Mouse (Mus musculus): ENCODE measurements around the gene Baz2b. TPM values are rescaled to one million over a fixed set of nuclear protein-coding genes. Genes with fewer than 3 reads are reported as not detected.
"Not testable (repeated sequence)": the region's sequence is repeated elsewhere in the genome, so short reads cannot be mapped to it uniquely, and the experiment has no call there.

Gene Baz2b
- polyA plus RNA-seq, 1 experiment from 2014 or later = 38.1 TPM

DNA sequence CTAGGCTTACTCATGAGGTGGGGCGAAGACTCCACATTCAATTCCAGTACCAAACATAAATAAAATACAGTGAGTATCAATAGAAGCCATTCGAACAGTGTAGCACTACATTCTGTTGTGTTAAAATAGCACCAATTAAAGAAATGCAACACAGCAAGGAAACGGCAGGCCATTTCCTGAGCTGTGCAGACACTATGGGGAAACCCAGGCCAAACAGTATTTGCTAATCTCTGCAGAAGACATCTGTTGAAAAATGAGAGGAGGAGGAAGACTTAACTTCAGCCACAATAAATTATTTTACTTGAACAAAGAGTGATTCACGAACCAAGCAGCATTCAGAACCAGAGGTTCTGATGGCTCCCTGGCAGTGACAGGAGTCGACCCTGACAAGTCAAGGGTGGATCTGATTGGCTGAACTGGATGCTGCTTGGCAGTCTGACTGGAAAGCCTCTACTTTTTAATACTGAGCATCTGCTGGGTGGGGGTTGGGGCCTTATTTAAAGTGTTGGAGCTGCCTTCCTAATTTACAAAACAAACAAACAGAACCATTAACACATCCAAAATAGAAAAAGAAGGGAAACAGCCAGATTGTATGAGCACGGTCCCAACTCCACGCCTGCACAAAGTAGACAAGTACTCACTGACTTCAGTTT, 126.5 kb downstream of the Baz2b start:
- ChIA-PET POLR2A (no interaction called here), CTCF (no interaction called here)
- ATAC-seq (no peak), DNase-seq (ENCODE audit: low read depth, low spot score) (no peak)
- no peaks in the 10 kb centered on the region for H3K27me3 ChIP-seq
- TF ChIP-seq CTCF (IDR thresholded peaks at IDR 0.05) = no peak
- in situ Hi-C loops (cut with MboI; ENCODE audit: low pct_unique_long_range_greater_than_20kb) = no loop called here

DNA sequence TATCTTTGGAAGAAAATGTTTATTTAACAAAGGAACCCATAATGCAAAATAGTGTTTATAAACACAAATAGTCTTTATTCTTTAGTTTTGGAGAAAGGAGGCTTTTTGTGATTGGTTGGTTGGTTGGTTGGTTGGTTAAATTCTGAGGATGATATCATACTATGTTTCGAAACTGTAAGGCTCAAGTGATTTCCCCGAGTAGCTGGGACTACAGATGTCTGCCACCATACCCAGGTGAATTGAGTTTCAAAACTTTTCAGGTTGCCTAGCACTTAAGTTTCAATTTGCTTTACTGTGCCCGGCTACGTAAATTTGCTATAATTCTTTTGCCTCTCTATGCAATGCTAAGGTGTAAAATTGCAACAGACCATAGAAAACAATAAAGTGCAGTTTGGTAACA, 127.4 kb downstream of the Baz2b start:
- no peak for ATAC-seq
- no peak for TF ChIP-seq CTCF (IDR thresholded peaks at IDR 0.05)
- DNase-seq (ENCODE audit: low read depth, low spot score) = no peak
- ChIA-PET POLR2A (no interaction called here), CTCF (no interaction called here)
- no peaks in the 10 kb centered on the region for H3K27me3 ChIP-seq
- in situ Hi-C loops (cut with MboI; ENCODE audit: low pct_unique_long_range_greater_than_20kb) = no loop called here

DNA sequence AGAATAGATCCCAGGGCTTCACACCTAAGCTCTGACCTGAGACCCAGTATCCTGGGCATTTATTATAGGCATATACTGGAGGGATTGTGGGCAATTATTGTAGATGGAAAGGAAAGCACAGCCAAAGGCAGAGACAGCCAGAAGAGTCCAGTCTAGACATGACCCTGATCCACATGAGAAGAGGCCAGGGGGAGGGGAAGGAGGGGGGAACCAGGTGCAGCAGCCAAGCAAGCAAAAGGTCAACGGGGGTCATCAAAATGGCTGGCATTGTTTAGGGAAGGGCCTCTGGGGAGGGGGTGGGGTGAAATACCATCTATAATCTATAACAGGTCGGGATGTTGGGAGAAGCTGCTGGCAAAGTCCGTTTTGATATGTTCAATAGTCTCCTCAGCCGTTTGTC, 128.8 kb downstream of the Baz2b start:
- no peak for ATAC-seq
- POLR2A ChIA-PET = interaction anchor here (0.6 to 0.7 kb wide), 2 partner anchors 12 to 548 kb away, joined by 5 to 6 read pairs; no protein-coding TSS in a partner anchor

DNA sequence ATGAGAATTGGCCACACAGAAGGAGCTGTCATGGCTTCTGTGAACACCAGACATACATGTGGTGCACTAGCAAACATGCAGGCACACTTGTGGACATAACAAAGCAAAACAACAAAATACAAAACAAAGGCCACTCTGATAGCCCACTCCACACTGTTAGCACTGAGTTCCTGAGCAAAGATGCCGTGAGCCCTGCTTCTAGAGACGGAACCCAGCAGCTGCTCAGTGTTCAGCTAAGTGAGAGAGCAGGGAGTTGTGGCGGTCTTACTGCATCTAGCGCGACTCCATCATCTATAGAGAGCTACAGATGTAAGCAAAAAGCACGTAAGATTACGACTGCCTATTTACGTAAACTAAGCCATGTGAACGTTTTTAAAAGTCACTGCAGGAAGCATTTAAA, 132.0 kb downstream of the Baz2b start:
- no peak for DNase-seq (ENCODE audit: low read depth, low spot score)
- no peak for TF ChIP-seq CTCF (IDR thresholded peaks at IDR 0.05)
- in situ Hi-C loops (cut with MboI; ENCODE audit: low pct_unique_long_range_greater_than_20kb) = no loop called here
- H3K27me3 ChIP-seq = no peaks in the 10 kb centered on the region
- ChIA-PET CTCF (interaction anchor here (1.5 kb wide), 1 partner anchor 15 kb away, joined by 3 read pairs; no protein-coding TSS in a partner anchor), POLR2A (no interaction called here)
- ATAC-seq = no peak

More for the DNA sequence above, 128.8 kb downstream of the Baz2b start:
- no peak for TF ChIP-seq CTCF (IDR thresholded peaks at IDR 0.05)
- CTCF ChIA-PET = no interaction called here
- no peaks in the 10 kb centered on the region for H3K27me3 ChIP-seq
- in situ Hi-C loops (cut with MboI; ENCODE audit: low pct_unique_long_range_greater_than_20kb) = no loop called here
- DNase-seq (ENCODE audit: low read depth, low spot score) = no peak

DNA sequence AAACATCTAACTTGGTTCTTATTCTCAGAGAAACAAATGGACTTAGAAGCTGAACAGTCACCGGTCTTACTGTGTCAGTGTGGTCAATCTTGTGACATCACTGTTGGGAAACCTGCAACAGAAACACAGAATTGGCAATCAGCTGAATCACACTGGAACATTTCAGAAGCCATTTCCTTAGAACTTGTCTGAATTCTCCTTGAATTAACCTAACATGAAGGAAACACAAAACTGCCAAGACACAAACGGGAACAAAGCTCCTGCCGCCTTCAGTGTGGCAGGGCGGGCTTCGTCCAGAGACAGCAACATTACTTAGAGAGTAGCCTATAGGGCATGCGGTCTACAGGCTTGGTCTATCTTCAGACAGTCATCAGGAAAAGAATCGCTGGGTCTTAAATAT, 132.8 kb downstream of the Baz2b start:
- no peaks in the 10 kb centered on the region for H3K27me3 ChIP-seq
- in situ Hi-C loops (cut with MboI; ENCODE audit: low pct_unique_long_range_greater_than_20kb) = no loop called here
- ChIA-PET POLR2A (no interaction called here), CTCF (interaction anchor here (1.0 to 1.5 kb wide), 2 partner anchors 13 to 15 kb away, joined by 3 read pairs; no protein-coding TSS in a partner anchor)
- TF ChIP-seq CTCF (IDR thresholded peaks at IDR 0.05) = no peak
- DNase-seq (ENCODE audit: low read depth, low spot score) (no peak), ATAC-seq (no peak)

DNA sequence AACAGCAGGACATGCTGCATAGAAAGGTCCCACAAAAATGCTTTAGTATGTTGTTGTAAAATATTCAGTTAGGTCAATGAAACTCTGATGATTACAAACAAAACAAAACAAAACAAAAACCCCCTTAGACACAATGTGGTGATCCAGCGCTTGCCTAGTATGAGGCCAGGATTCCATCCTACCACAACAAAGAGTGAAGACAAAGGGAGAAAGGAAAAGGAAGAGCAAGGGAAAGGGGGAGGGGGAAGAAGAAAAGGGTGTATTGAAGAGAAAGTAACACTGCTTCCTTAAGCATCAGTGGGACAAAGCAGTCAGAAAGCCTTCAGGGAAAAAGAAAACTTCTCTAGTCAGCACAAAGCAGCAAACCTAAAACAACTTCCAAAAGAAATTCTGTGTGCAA, 133.6 kb downstream of the Baz2b start:
- in situ Hi-C loops (cut with MboI; ENCODE audit: low pct_unique_long_range_greater_than_20kb) = no loop called here
- POLR2A ChIA-PET = no interaction called here
- no peak for DNase-seq (ENCODE audit: low read depth, low spot score)

DNA sequence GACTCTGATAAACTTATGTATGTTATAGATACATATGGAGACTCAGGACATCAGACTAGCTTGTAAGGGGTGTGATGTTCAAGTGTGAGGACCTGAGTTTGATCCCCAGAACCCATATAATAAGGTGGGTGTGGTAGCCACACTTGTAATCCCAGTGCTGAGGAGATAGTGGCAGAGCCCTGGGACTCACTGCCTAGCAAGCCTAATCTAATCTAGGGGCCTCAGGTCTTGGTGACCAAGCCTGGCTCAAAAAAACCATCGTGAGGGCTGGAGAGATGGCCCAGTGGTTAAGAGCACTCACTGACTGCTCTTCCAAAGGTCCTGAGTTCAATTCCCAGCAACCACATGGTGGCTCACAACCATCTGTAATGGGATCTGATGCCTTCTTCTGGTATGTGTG, 135.8 kb downstream of the Baz2b start:
- ATAC-seq; POLR2A ChIA-PET; H3K27me3 ChIP-seq; in situ Hi-C loops (cut with MboI; ENCODE audit: low pct_unique_long_range_greater_than_20kb); CTCF ChIA-PET; DNase-seq (ENCODE audit: low read depth, low spot score): not testable (repeated sequence)

More for the DNA sequence above, 133.6 kb downstream of the Baz2b start:
- no peaks in the 10 kb centered on the region for H3K27me3 ChIP-seq
- ATAC-seq = no peak
- CTCF ChIA-PET = interaction anchor here (1.0 kb wide), 1 partner anchor 14 kb away, joined by 3 read pairs; no protein-coding TSS in a partner anchor
- TF ChIP-seq CTCF (IDR thresholded peaks at IDR 0.05) = no peak

DNA sequence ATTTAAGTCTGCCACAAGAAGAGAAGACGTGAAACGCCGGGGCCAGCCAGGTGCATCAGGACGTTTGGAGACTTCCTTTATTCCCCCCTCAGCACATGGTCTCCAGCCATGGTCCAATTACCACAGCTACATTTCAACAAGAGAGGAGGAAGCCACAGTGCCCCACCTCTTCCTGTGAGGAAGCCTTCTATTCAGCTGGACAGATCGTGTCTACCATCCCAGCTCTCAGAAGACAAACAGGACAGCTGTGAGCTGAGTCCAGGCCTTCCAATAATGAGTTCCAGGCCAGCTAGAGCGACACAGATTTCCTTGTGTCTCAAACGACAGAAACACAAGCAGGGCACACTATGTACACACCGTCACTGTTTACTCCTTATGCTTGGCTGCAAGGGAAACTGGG, 137.8 kb downstream of the Baz2b start:
- ChIA-PET CTCF (interaction anchor here (1.4 kb wide), 1 partner anchor 84 kb away, joined by 4 read pairs; no protein-coding TSS in a partner anchor), POLR2A (interaction anchor here (0.7 kb wide), 1 partner anchor 603 kb away, joined by 4 read pairs; no protein-coding TSS in a partner anchor)
- in situ Hi-C loops (cut with MboI; ENCODE audit: low pct_unique_long_range_greater_than_20kb) = no loop called here
- no peak for ATAC-seq
- no peaks in the 10 kb centered on the region for H3K27me3 ChIP-seq
- no peak for TF ChIP-seq CTCF (IDR thresholded peaks at IDR 0.05)
- no peak for DNase-seq (ENCODE audit: low read depth, low spot score)

DNA sequence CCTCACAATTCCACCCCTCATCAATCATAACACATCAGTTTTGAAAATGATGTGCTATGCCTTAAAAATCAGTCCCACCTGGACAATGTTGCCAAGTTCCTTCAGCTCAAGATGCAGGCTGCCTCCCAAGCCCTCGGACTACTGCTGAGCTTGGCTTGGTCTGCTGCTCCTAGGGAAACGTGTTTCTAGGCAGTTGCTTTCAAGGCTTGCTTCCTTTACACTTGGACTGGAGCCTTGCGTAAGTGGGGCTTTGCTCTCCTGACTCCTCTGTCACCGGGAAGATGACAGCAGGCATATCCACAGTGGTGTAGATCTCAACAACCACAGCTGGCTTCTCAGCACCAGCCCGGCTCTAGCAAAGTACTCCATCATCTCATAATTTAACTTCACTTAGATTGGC, 138.7 kb downstream of the Baz2b start:
- in situ Hi-C loops (cut with MboI; ENCODE audit: low pct_unique_long_range_greater_than_20kb) = no loop called here

DNA sequence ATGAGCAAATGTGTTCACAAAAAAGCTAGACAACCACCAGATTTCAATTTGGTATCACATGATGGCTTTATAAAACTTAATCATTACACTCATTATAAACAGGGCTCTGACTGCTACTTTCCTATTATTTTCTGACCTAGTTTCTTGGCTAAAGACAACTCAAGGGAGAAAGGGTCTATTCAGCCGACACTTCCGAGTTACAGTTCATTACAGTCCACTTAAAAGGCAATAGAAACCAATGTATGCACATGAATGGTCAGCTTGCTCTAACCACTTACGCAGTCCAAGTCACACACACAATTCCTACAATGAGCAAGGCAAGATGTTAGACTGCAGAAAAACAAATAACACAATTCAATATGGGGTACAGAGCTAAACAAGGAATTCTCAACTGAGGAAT, 141.2 kb downstream of the Baz2b start:
- CTCF ChIA-PET = interaction anchor here (0.8 to 1.1 kb wide), 2 partner anchors 19 to 23 kb away, joined by 3 read pairs; no protein-coding TSS in a partner anchor
- no peak for TF ChIP-seq CTCF (IDR thresholded peaks at IDR 0.05)
- DNase-seq (ENCODE audit: low read depth, low spot score) = no peak
- no peaks in the 10 kb centered on the region for H3K27me3 ChIP-seq
- no peak for ATAC-seq
- in situ Hi-C loops (cut with MboI; ENCODE audit: low pct_unique_long_range_greater_than_20kb) = no loop called here
- POLR2A ChIA-PET = no interaction called here

More for the DNA sequence above, 138.7 kb downstream of the Baz2b start:
- ATAC-seq = no peak
- no peaks in the 10 kb centered on the region for H3K27me3 ChIP-seq
- CTCF ChIA-PET = no interaction called here
- POLR2A ChIA-PET = no interaction called here
- no peak for DNase-seq (ENCODE audit: low read depth, low spot score)
- no peak for TF ChIP-seq CTCF (IDR thresholded peaks at IDR 0.05)

DNA sequence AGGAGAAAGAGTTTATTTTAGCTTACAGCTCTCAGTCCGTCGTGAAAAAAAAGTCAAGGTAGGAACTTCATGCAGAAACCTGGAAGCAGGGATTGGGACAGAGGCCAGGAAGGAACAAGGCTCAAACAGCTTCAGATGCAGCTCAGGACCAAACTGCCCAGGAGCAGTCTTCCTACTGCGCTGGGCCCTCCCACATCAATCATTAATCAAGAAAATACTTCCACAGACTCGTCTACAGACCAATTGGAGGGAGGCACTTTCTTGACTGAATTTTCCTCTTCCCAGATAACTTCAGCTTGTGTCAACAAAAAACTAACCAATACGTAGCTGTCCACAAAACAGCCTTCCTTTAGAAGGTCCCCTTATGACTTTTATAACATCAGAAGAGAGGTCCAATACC, 144.2 kb downstream of the Baz2b start:
- CTCF ChIA-PET = interaction anchor here (1.2 kb wide), 2 partner anchors 22 to 23 kb away, joined by 3 read pairs; no protein-coding TSS in a partner anchor
- no peak for ATAC-seq
- TF ChIP-seq CTCF (IDR thresholded peaks at IDR 0.05) = no peak
- POLR2A ChIA-PET = no interaction called here
- in situ Hi-C loops (cut with MboI; ENCODE audit: low pct_unique_long_range_greater_than_20kb) = no loop called here
- no peak for DNase-seq (ENCODE audit: low read depth, low spot score)
- no peaks in the 10 kb centered on the region for H3K27me3 ChIP-seq

Data from Patski (cell line).